Mouse (Mus musculus) fat pad, adult 2 months (tissue): Measurements from ENCODE around the gene Pigf.

Experiments
- DNase-seq: peaks from one replicate; pipeline ENCODE4 v3.0.0-alpha.2; 2011; ENCODE audit warnings: low read depth, low spot score; ENCODE audit errors: extremely low read depth

Gene Pigf

GRCm38 (mm10) chr17:86968581-86968980, 56.6 kb downstream of the Pigf start:
- no peak for DNase-seq

- no peak for DNase-seq
These were observed 57.4 kb downstream of the Pigf start for GRCm38 (mm10) chr17:86967536-86968525.

GRCm38 (mm10) chr17:86967048-86967447, 58.2 kb downstream of the Pigf start:
- DNase-seq = no peak

GRCm38 (mm10) chr17:86966040-86966439, 59.2 kb downstream of the Pigf start:
- no peak for DNase-seq

- no peak for DNase-seq
These were observed 60.1 kb downstream of the Pigf start for GRCm38 (mm10) chr17:86965121-86965520.

GRCm38 (mm10) chr17:86964502-86964901, 60.7 kb downstream of the Pigf start:
- no peak for DNase-seq

GRCm38 (mm10) chr17:86964041-86964440, 61.2 kb downstream of the Pigf start:
- DNase-seq = no peak

- DNase-seq = no peak
These were observed 61.7 kb downstream of the Pigf start for GRCm38 (mm10) chr17:86963586-86963902.

- no peak for DNase-seq
These were observed 62.2 kb downstream of the Pigf start, which contains the start of gene Rhoq for GRCm38 (mm10) chr17:86962894-86963585. TSS of gene Rhoq (plus strand) at chr17:86963082.

GRCm38 (mm10) chr17:86962297-86962893, 62.8 kb downstream of the Pigf start:
- DNase-seq = no peak

GRCm38 (mm10) chr17:86961301-86961841, 63.8 kb downstream of the Pigf start:
- DNase-seq = no peak

- DNase-seq = no peak
These were observed 67.2 kb downstream of the Pigf start for GRCm38 (mm10) chr17:86957968-86958367.

- no peak for DNase-seq
These were observed 68.0 kb downstream of the Pigf start for GRCm38 (mm10) chr17:86957239-86957638.

- DNase-seq = no peak
These were observed 76.4 kb downstream of the Pigf start for GRCm38 (mm10) chr17:86948801-86949200.

- DNase-seq = no peak
These were observed 77.1 kb downstream of the Pigf start, which contains the start of gene Atp6v1e2 for GRCm38 (mm10) chr17:86947840-86948796. TSS of gene Atp6v1e2 (minus strand) at chr17:86947897.
